Mouse (Mus musculus): ENCODE results near the gene Mcm6.

The Mcm6 gene

GRCm38 (mm10) chr1:128293524-128293923, 65.9 kb downstream of the Mcm6 start:
- CTCF ChIA-PET: no interaction called here
- POLR2A ChIA-PET: interaction anchor here in 2 of 4 experiments (0.8 to 1.5 kb wide), 2 partner anchors 123 to 510 kb away, joined by 3 read pairs; partner anchors contain the start of gene Dars (in 1 of the 2)

- ChIA-PET POLR2A (interaction anchor here in 2 of 4 experiments (1.1 to 1.6 kb wide), 3 partner anchors 23 to 69 kb away, joined by 3 to 5 read pairs (median 3); partner anchors contain the start of gene Mcm6 (in 1 of the 2)), CTCF (no interaction called here)
Measured at GRCm38 (mm10) chr1:128290295-128290694, 69.2 kb downstream of the Mcm6 start.

DNA sequence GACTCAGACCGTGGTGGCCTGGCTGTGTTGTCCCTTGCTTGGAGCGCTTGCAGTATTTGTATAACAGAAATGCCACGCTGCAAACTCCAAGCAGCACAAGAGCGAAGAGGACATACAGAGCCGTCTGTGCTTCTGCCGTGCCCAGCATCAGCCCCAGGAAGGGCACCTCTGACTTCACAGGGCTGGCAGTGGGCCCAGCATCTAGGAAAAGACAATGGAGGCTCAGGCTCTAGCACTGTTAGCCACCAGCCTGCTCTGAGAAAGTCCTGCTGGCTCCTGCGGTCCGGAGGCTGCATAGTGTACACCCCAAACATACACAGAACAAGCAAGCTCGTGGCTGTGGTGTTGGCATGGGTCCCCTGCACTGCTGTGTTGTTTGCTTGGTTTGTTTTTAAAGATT, 74.3 kb downstream of the Mcm6 start:
- ChIA-PET POLR2A (interaction anchor here in 1 of 4 experiments (1.0 kb wide), 1 partner anchor 22 kb away, joined by 3 read pairs; no protein-coding TSS in a partner anchor), CTCF (no interaction called here)

- POLR2A ChIA-PET: interaction anchor here in 3 of 4 experiments (0.7 to 1.5 kb wide), 5 partner anchors 23 to 133 kb away, joined by 3 read pairs; partner anchors contain the start of genes Dars (in 1 of the 3) and Mcm6 (in 1 of the 3)
- CTCF ChIA-PET: no interaction called here
Measured at GRCm38 (mm10) chr1:128284157-128284690, 75.2 kb downstream of the Mcm6 start.

DNA sequence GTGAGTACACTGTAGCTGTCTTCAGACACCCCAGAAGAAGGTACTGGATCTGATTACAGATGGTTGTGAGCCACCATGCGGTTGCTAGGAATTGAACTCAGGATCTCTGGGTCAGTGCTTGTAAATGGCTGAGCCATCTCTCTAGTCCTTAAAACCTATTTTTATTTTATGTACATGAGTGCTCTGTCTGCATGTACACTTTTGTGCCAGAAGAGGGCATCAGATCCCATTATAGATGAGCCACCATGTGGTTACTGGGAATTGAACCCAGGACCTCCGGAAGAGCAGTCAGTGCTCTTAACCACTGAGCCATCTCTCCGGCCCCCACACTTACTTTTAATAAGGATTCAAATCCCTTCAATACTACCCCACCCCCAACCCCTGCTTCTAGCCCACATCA, 76.5 kb downstream of the Mcm6 start:
- CTCF ChIA-PET: no interaction called here
- POLR2A ChIA-PET: interaction anchor here in 1 of 4 experiments (1.0 kb wide), 1 partner anchor 38 kb away, joined by 3 read pairs; no protein-coding TSS in a partner anchor

- POLR2A ChIA-PET: interaction anchor here in 3 of 4 experiments (0.6 to 1.7 kb wide), 8 partner anchors 14 to 339 kb away, joined by 3 to 6 read pairs (median 4); partner anchors contain the start of genes Lct (in 1 of the 3) and Mcm6 (in 1 of the 3)
- CTCF ChIA-PET: interaction anchor here (0.5 to 1.0 kb wide), 7 partner anchors 14 to 785 kb away, joined by 3 to 5 read pairs (median 3); no protein-coding TSS in a partner anchor
Measured at GRCm38 (mm10) chr1:128281753-128282152, 77.7 kb downstream of the Mcm6 start.

Data from embryonic stem cell, embryonic (primary cell).